ENCODE assay signal across 8 mouse cellular contexts in the genomic region with DNA sequence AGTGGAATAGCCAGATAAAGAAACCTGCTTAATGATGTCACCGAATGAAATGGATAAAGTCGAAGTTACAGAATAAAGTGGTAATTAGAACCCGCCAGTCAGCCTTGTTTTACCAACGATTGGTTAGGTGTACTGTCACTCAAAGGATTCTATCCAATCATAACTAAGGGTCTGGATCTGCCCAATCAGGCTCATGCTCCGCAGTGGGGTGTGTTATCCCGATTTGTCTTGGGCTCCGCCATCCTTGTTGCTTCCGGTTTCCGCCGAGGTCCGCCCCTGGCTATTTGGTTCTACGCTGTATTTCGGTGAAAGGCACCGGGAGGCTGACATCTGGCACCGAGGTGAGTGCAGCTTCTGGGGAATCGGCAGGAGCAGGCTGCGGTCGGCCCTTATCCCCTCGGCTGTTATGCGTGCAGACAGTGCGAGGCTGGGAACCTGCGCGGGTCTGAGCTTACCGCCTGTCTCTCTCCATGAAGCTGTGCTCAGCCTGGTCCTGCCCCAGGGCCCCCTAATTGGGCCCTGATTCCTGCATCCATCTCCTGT. TPM values are rescaled to one million over a fixed set of nuclear protein-coding genes. Genes with fewer than 3 reads are reported as not detected.
A peak's percentile ranks its signal among the peaks of the same experiment; 100 is the strongest.
DNase-seq lines count a peak whose midpoint lies in the region; ATAC-seq lines count a peak whose summit lies in the region.

A gene (plus strand): TSS at position 240 of the 543 bp plus-strand sequence.

- peak; percentile 98 for ATAC-seq in erythroblast, adult 5-6 weeks (replicated peaks; ENCODE audit: low FRiP score, poor library complexity, severe bottlenecking)
- peak; percentile 100 for ATAC-seq in kidney, embryonic 15.5 days (replicated peaks; ENCODE audit: low FRiP score)
- ATAC-seq in monocyte, adult 5-6 weeks (replicated peaks; ENCODE audit: insufficient number of reproducible peaks, low FRiP score, low TSS enrichment, poor library complexity, severe bottlenecking), result peak; percentile 100

- peaks cover 32% of the 10 kb centered on the region for H3K36me3 ChIP-seq in heart, embryonic 10.5 days
- H3K36me3 ChIP-seq in kidney, embryonic 15.5 days, result peaks cover 21% of the 10 kb centered on the region

- H3K4me3 ChIP-seq in heart, embryonic 10.5 days, result peak within 1 kb of the TSS; percentile 81
- peak within 1 kb of the TSS; percentile 82 for H3K4me3 ChIP-seq in kidney, embryonic 15.5 days (replicated peaks)

- WGBS in heart, embryonic 10.5 days, result under 1% methylated on average over 24 of the region's 24 CpGs
- under 1% methylated on average over 24 of the region's 24 CpGs for WGBS in kidney, embryonic 15.5 days

- H3K27ac ChIP-seq in heart, embryonic 10.5 days, result peak within 1 kb of the TSS; percentile 87
- H3K27ac ChIP-seq in kidney, embryonic 15.5 days, result peak within 1 kb of the TSS; percentile 72

- DNase-seq in B cell, adult 2 months, result peak; percentile 81 to 83
- DNase-seq in brain, adult 2 months (ENCODE audit: low read depth, low spot score), result peak; percentile 99
- DNase-seq in heart, embryonic 10.5 days (ENCODE audit: low spot score), result peak; percentile 94
- peak; percentile 91 for DNase-seq in liver
- DNase-seq in spleen, postnatal 4 days (ENCODE audit: low spot score in 2 of 2), result peak; percentile 84 to 88

- H3K9ac ChIP-seq in kidney, embryonic 15.5 days, result peak within 1 kb of the TSS; percentile 75

- H3K4me2 ChIP-seq in kidney, embryonic 15.5 days, result peak within 1 kb of the TSS; percentile 88

- no peaks in the 10 kb centered on the region for H3K27me3 ChIP-seq in heart, embryonic 10.5 days (ENCODE audit: insufficient read depth, poor library complexity, severe bottlenecking)
- no peaks in the 10 kb centered on the region for H3K27me3 ChIP-seq in kidney, embryonic 15.5 days

- H3K9me3 ChIP-seq in heart, embryonic 10.5 days, result no peaks in the 10 kb centered on the region
- H3K9me3 ChIP-seq in kidney, embryonic 15.5 days (replicated peaks), result no peaks in the 10 kb centered on the region

- H3K4me1 ChIP-seq in heart, embryonic 10.5 days, result peaks cover 9% of the 10 kb centered on the region
- peaks cover 11% of the 10 kb centered on the region for H3K4me1 ChIP-seq in kidney, embryonic 15.5 days

RNA-seq across cellular contexts. Expression of the gene that starts here (rescaled TPM):
- 19.2 and 31.1 TPM in 2 replicates for total RNA-seq in erythroblast, adult 5-6 weeks (2015; ENCODE audit: low replicate concordance)
- total RNA-seq in erythroblast, adult 5-6 weeks (2017; ENCODE audit: low replicate concordance), result 20.1 and 38.3 TPM in 2 replicates
- 4.4 and 7.4 TPM in 2 replicates for polyA plus RNA-seq in heart, embryonic 10.5 days (2016; fragmentation: Nextera tagmentation; extraction: Ambion mirVana)
- 7.2 and 9.0 TPM in 2 replicates for polyA plus RNA-seq in kidney, embryonic 15.5 days (2015; fragmentation: Nextera tagmentation; extraction: Ambion mirVana)
- total RNA-seq in monocyte, adult 5-6 weeks (2017), result 4.3 to 16.7 TPM (median 6.6 TPM) in 3 replicates

Comparison
In these comparisons a context has a peak if more than half of its experiments do, and no peak if none do; other contexts are left out.
1. Peak in every context shown above with its lines: DNase-seq, ATAC-seq, H3K4me3 ChIP-seq and H3K27ac ChIP-seq.